Mouse (Mus musculus): ENCODE results near the gene Slit2. TPM values are rescaled to one million over a fixed set of nuclear protein-coding genes. Genes with fewer than 3 reads are reported as not detected.

Gene Slit2
- polyA plus RNA-seq (2015; fragmentation: Nextera tagmentation; extraction: Ambion mirVana) = 36.9 and 42.7 TPM in 2 replicates

DNA sequence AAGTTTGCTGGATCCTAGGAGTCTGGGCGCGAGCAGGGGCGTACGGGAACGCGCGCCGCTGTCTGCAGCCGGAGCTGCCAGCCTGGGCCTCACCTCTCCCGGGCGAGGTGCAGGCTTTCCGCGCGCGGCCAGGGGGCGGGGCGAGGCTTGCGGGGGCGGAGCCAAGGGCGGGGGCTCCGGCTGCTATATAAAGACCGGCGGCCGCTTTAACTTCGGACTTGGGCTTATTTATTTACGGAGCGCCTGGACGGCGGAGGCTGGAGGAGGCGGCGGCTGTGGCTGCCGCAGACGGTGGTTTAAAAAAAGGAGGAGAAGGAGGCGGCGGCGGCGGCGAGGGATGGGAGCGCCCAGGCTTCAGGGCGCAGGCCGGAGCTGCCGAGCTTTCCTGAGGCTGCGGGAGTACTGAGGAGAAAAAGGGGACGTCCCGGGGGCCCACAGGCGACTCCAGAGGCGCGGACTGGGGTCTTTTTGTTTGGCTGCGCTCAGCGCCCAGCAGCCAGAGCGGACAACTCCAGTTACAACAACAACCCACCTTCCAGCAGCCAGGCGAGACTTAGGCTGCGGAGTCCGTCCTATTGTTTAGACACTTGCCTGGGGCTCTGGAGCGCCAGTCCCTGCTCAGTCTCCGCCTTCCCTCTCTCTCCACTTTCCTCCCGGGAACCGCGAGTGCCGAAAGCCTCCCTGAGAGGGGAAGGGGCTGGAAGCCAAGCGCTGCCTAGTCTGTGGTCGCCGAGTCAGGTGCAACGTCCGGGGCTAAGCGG is at the start of gene Slit2:
Slit2 (plus strand) TSS at position 198 of the 761 bp plus-strand sequence.
- Histone ChIP-seq H3K9ac (ENCODE audit: low read length) (peak within 1 kb of the TSS; percentile 74), H3K36me3 (ENCODE audit: control insufficient read depth, insufficient read depth, low read length) (no peaks in the 10 kb centered on the region), H3K27ac (ENCODE audit: low read length) (peak within 1 kb of the TSS; percentile 78), H3K4me1 (replicated peaks; ENCODE audit: control insufficient read depth, insufficient read depth, low read length) (peaks cover 5% of the 10 kb centered on the region; the same call in 1 of the 2 replicates), H3K9me3 (ENCODE audit: control insufficient read depth, low read length) (no peaks in the 10 kb centered on the region), H3K4me3 (ENCODE audit: low read length) (peak within 1 kb of the TSS; percentile 68), H3K4me2 (ENCODE audit: low read depth, low read length) (peak within 1 kb of the TSS; percentile 80), H3K27me3 (ENCODE audit: control insufficient read depth, insufficient read depth, low read depth, low read length) (no peaks in the 10 kb centered on the region)
- peak; percentile 90 for ATAC-seq (ENCODE audit: low read depth)
- 0% methylated on average over 66 of the region's 66 CpGs for WGBS

DNA sequence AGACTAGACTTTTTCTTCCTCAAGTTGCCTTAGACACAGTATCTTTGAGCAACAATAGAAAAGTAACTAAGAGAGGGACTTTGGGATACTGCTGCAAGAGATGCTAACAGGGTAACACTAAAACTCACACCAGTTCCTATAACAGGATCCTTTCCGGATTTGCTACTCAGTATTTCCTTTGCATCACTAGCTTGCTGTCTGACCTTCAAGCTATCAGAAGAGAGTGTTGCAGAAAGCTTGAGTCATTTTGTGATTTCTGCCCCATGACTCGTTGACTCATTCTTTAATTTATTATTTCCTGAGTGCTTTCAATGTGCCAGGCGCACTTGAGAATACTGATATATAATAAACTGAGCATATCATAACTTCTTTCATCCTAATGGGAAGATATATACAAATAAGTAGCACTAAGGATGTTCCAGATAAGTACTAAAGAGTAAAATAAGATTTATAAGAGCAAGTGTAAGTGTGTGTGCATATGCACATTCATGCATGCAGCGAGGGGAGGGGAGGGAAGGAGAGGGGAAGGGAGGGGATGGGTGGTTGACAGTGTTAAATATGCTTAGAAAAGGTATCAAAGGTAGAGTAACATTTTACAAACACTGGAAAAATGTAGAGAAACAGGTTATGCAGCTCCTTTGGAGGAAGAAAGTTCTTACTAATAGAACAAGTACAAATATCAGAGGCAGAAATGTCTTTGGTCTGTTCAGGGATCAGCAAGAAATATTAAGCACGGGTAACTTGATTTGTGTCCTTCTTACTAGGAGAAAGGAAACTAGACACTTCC is 44.2 kb upstream of the Slit2 start:
- no peaks in the 10 kb centered on the region for H3K36me3 ChIP-seq (ENCODE audit: control insufficient read depth, insufficient read depth, low read length)
- H3K4me3 ChIP-seq (ENCODE audit: low read length) = no peak overlapping the region
- no peak overlapping the region for H3K4me2 ChIP-seq (ENCODE audit: low read depth, low read length)
- ATAC-seq (ENCODE audit: low read depth) = peak; percentile 54
- no peak overlapping the region for H3K9ac ChIP-seq (ENCODE audit: low read length)
- H3K4me1 ChIP-seq (replicated peaks; ENCODE audit: control insufficient read depth, insufficient read depth, low read length) = no peaks in the 10 kb centered on the region
- 36% methylated on average over 5 of the region's 5 CpGs for WGBS
- no peaks in the 10 kb centered on the region for H3K27me3 ChIP-seq (ENCODE audit: control insufficient read depth, insufficient read depth, low read depth, low read length)
- H3K27ac ChIP-seq (ENCODE audit: low read length) = peak overlapping the region; percentile 49
- no peaks in the 10 kb centered on the region for H3K9me3 ChIP-seq (ENCODE audit: control insufficient read depth, low read length)

DNA sequence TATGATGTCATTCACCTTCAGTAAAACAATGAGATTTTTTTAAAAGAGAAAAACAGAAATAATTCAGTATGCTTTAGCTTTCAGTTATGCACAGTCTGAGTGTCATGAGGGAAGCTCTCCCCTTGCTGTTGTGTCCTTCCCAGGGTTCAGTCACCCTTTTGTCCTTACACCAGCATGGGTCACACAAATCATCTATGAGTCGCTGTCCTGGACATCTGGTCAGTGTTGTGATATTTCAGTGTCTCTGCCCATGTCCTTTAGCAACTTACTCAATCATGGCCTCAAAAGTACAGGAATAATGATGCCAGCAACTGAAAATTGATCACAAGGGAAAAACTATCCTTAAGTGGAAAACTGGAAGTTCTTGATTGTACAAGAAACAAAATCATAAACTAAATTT is 26.5 kb upstream of the Slit2 start:
- H3K27ac ChIP-seq (ENCODE audit: low read length) = no peak overlapping the region
- no peak overlapping the region for H3K4me3 ChIP-seq (ENCODE audit: low read length)
- WGBS = 89% methylated on average over 1 of the region's 1 CpGs
- H3K9me3 ChIP-seq (ENCODE audit: control insufficient read depth, low read length) = no peaks in the 10 kb centered on the region
- H3K36me3 ChIP-seq (ENCODE audit: control insufficient read depth, insufficient read depth, low read length) = no peaks in the 10 kb centered on the region
- H3K9ac ChIP-seq (ENCODE audit: low read length) = no peak overlapping the region
- no peak overlapping the region for H3K4me2 ChIP-seq (ENCODE audit: low read depth, low read length)
- no peaks in the 10 kb centered on the region for H3K27me3 ChIP-seq (ENCODE audit: control insufficient read depth, insufficient read depth, low read depth, low read length)
- H3K4me1 ChIP-seq (replicated peaks; ENCODE audit: control insufficient read depth, insufficient read depth, low read length) = no peaks in the 10 kb centered on the region
- ATAC-seq (ENCODE audit: low read depth) = no peak

DNA sequence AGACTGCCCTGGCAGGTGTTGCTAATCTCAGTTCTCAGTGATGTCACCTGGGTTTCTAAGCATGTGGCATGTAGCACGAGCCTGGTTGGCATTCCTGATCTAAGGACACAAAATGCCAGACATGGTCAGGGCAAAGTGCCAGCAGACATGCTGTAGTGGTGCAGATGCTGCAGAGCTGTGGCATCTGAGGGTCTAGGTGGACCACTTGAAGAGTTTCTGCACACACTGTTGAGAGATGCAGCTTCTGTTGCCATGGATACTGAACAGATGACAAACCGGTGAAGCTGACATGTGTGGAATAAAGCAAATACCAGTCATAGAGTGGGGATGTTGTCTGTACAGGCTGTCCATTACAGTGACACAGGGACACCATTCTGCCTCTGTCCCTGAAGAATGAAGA is 7.1 kb upstream of the Slit2 start:
- 45% methylated on average over 2 of the region's 2 CpGs for WGBS

DNA sequence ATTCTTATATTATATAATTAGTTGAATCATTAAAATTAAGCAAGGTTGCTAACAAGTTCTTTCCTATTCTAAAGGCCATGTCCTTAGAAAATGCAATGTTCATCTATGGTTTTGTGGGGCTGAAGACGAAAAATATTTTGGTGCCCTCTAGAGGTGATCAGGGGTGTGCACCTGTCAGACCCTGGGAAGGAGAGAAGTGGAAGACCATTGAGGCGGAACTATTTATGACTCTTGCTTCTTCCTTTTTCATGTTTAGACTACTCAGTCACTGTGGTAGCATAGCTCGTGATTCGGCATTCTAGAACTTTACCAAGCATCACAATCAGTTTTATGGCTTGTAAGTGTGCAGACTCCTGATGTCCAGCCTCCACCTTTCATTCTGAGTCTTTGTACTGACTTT is 3.6 kb upstream of the Slit2 start:
- no peak for ATAC-seq (ENCODE audit: low read depth)
- Histone ChIP-seq H3K36me3 (ENCODE audit: control insufficient read depth, insufficient read depth, low read length) (no peaks in the 10 kb centered on the region), H3K9ac (ENCODE audit: low read length) (no peak overlapping the region), H3K4me3 (ENCODE audit: low read length) (no peak overlapping the region), H3K27ac (ENCODE audit: low read length) (no peak overlapping the region), H3K4me1 (replicated peaks; ENCODE audit: control insufficient read depth, insufficient read depth, low read length) (no peaks in the 10 kb centered on the region; the same call in 1 of the 2 replicates), H3K27me3 (ENCODE audit: control insufficient read depth, insufficient read depth, low read depth, low read length) (no peaks in the 10 kb centered on the region), H3K9me3 (ENCODE audit: control insufficient read depth, low read length) (no peaks in the 10 kb centered on the region), H3K4me2 (ENCODE audit: low read depth, low read length) (no peak overlapping the region)
- 34% methylated on average over 4 of the region's 4 CpGs for WGBS

More for the DNA sequence above, 7.1 kb upstream of the Slit2 start:
- Histone ChIP-seq H3K4me3 (ENCODE audit: low read length) (no peak overlapping the region), H3K4me2 (ENCODE audit: low read depth, low read length) (no peak overlapping the region), H3K36me3 (ENCODE audit: control insufficient read depth, insufficient read depth, low read length) (no peaks in the 10 kb centered on the region), H3K9ac (ENCODE audit: low read length) (no peak overlapping the region), H3K27me3 (ENCODE audit: control insufficient read depth, insufficient read depth, low read depth, low read length) (no peaks in the 10 kb centered on the region), H3K9me3 (ENCODE audit: control insufficient read depth, low read length) (no peaks in the 10 kb centered on the region), H3K27ac (ENCODE audit: low read length) (no peak overlapping the region), H3K4me1 (replicated peaks; ENCODE audit: control insufficient read depth, insufficient read depth, low read length) (no peaks in the 10 kb centered on the region)
- ATAC-seq (ENCODE audit: low read depth) = no peak

DNA sequence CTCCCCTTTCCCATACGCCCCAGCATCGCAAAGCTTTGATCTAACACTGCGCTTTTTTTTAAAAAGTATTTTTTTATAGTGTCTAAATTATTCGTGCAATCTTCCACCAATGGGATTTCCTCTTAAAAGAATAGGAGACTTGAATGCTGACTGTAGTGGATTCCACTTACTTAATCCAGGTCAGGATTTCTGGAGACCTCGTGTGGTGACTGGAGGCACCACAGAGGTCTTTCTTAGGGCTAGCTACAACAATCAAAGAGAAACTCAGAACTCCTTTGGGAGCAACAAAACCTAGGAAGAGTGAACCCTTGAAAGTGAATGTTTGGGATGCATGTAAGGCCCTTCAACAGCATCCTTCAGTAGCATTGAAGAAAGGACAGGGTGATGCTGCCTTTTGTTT is 2.5 kb upstream of the Slit2 start:
- no peak overlapping the region for H3K9ac ChIP-seq (ENCODE audit: low read length)
- no peak overlapping the region for H3K27ac ChIP-seq (ENCODE audit: low read length)
- no peak overlapping the region for H3K4me2 ChIP-seq (ENCODE audit: low read depth, low read length)
- WGBS = 26% methylated on average over 5 of the region's 5 CpGs
- H3K27me3 ChIP-seq (ENCODE audit: control insufficient read depth, insufficient read depth, low read depth, low read length) = no peaks in the 10 kb centered on the region
- peaks cover 3% of the 10 kb centered on the region; the same call in 1 of the 2 replicates for H3K4me1 ChIP-seq (replicated peaks; ENCODE audit: control insufficient read depth, insufficient read depth, low read length)
- H3K36me3 ChIP-seq (ENCODE audit: control insufficient read depth, insufficient read depth, low read length) = no peaks in the 10 kb centered on the region
- ATAC-seq (ENCODE audit: low read depth) = no peak
- H3K9me3 ChIP-seq (ENCODE audit: control insufficient read depth, low read length) = no peaks in the 10 kb centered on the region
- H3K4me3 ChIP-seq (ENCODE audit: low read length) = no peak overlapping the region

DNA sequence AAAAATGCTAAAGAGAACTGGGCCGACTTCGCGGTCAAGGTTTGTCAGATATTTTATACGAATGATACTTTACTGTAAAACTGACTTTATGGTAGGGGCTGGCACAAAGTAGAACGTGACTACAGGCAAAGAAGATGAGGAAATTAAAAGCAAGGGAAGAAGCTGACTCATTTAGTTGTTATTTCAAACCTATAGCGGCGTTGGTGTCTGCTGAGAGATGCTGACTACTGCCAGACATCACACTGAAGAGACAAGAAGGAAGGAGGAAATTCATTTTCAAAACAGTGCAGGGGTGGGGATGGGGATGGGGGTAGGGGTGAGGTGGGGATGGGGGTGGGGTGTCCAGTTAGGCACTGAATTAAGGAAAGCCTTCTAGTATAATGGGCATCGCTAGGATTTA is 987 bp upstream of the Slit2 start:
- Histone ChIP-seq H3K27me3 (ENCODE audit: control insufficient read depth, insufficient read depth, low read depth, low read length) (no peaks in the 10 kb centered on the region), H3K4me2 (ENCODE audit: low read depth, low read length) (peak overlapping the region; percentile 80), H3K36me3 (ENCODE audit: control insufficient read depth, insufficient read depth, low read length) (no peaks in the 10 kb centered on the region), H3K9me3 (ENCODE audit: control insufficient read depth, low read length) (no peaks in the 10 kb centered on the region), H3K27ac (ENCODE audit: low read length) (no peak overlapping the region), H3K4me1 (replicated peaks; ENCODE audit: control insufficient read depth, insufficient read depth, low read length) (peaks cover 5% of the 10 kb centered on the region; the same call in 1 of the 2 replicates), H3K9ac (ENCODE audit: low read length) (no peak overlapping the region), H3K4me3 (ENCODE audit: low read length) (no peak overlapping the region; the same call in 1 of the 2 replicates)
- no peak for ATAC-seq (ENCODE audit: low read depth)
- WGBS = 63% methylated on average over 8 of the region's 8 CpGs

DNA sequence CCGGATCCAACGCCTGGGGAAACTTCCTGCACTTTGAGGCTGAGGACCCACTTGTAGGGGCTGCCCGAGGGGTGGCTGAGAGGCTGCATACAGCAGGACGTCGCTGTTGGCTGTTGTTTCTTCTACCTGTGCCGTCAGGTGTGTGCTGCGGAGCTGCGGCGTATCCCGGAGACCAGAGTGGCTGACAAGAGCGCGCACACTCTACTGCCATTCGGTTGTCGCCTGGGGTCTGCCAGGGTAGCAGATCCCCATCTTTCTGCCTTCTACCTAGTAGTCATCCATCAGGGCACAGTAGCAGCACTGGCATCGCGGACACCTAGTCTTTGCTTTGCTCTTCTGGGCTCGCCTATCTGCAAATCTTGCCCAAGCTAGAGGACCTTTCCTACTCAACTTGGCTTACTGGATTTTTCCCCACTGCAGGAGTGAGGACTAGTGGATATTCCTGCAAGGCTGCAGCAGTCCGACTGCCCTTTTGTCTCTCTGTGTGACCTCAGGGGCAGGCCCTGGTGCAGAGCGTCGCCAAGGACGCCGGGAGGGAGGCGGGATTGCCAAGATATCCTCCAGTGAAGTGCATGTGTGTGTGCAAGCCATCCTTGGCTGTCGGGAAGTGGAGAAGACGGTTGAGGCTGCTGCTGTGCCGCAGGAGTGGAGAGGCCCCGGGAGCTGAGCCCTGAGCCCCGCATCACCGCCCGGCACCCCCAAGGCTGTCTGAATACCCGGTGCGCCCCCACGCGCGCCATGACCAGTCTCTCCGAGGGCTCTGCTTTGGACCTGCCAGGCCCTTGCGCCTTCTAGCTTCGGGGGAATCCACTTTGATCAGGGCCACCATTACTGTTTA is 1.0 kb downstream of the Slit2 start:
- ATAC-seq (ENCODE audit: low read depth) = peak; percentile 23
- peak overlapping the region; percentile 74 for H3K9ac ChIP-seq (ENCODE audit: low read length)
- peaks cover 10% of the 10 kb centered on the region; the same call in 1 of the 2 replicates for H3K4me1 ChIP-seq (replicated peaks; ENCODE audit: control insufficient read depth, insufficient read depth, low read length)
- peak overlapping the region; percentile 68 for H3K4me3 ChIP-seq (ENCODE audit: low read length)
- no peaks in the 10 kb centered on the region for H3K9me3 ChIP-seq (ENCODE audit: control insufficient read depth, low read length)
- H3K4me2 ChIP-seq (ENCODE audit: low read depth, low read length) = peak overlapping the region; percentile 80
- no peaks in the 10 kb centered on the region for H3K27me3 ChIP-seq (ENCODE audit: control insufficient read depth, insufficient read depth, low read depth, low read length)
- H3K36me3 ChIP-seq (ENCODE audit: control insufficient read depth, insufficient read depth, low read length) = no peaks in the 10 kb centered on the region
- H3K27ac ChIP-seq (ENCODE audit: low read length) = peak overlapping the region; percentile 78
- 1% methylated on average over 38 of the region's 38 CpGs for WGBS

Measured in lung, embryonic 16.5 days (tissue).